Mouse (Mus musculus) lung, embryonic 14.5 days (tissue): Measurements from ENCODE around the gene Ctnnbip1. TPM values are rescaled to one million over a fixed set of nuclear protein-coding genes. Genes with fewer than 3 reads are reported as not detected.

ENCODE experiments used
- ATAC-seq: fragments of 200-750 bp; cut with Nextera tagmentation; 2 replicates; pipeline ENCODE4 v1.8.0; 2017; ENCODE audit warnings: mild to moderate bottlenecking, moderate TSS enrichment, moderate library complexity; ENCODE audit not compliant: insufficient read depth
- DNase-seq: peaks from one replicate; pipeline ENCODE4 v3.0.0-alpha.2; 2015
- H3K27ac ChIP-seq: fragments of 300-500 bp; sonication (generic); 2 replicates; pipeline ENCODE4 v1.5.1; 2014; ENCODE audit warnings: low read depth, mild to moderate bottlenecking, moderate library complexity
- H3K27me3 ChIP-seq: fragments of 300-500 bp; sonication (generic); 2 replicates; pipeline ENCODE4 v1.6.1; 2014; ENCODE audit warnings: low read length, control low read depth; ENCODE audit not compliant: insufficient read depth
- H3K36me3 ChIP-seq: fragments of 300-500 bp; sonication (generic); 2 replicates; pipeline ENCODE4 v1.6.1; 2014; ENCODE audit warnings: control low read depth; ENCODE audit not compliant: insufficient read depth
- H3K4me1 ChIP-seq: fragments of 300-500 bp; sonication (generic); 2 replicates; pipeline ENCODE4 v1.6.1; 2014; ENCODE audit warnings: antibody characterized with exemption, control low read depth; ENCODE audit not compliant: insufficient read depth
- H3K4me2 ChIP-seq: fragments of 300-500 bp; sonication (generic); 2 replicates; pipeline ENCODE4 v1.6.1; 2014; ENCODE audit warnings: mild to moderate bottlenecking
- H3K4me3 ChIP-seq: fragments of 300-500 bp; sonication (generic); 2 replicates; pipeline ENCODE4 v1.5.1; 2014; ENCODE audit warnings: low read depth, low read length
- H3K9ac ChIP-seq: fragments of 300-500 bp; sonication (generic); 2 replicates; pipeline ENCODE4 v1.6.1; 2014
- H3K9me3 ChIP-seq: fragments of 300-500 bp; sonication (generic); 2 replicates; pipeline ENCODE4 v1.6.1; 2016; ENCODE audit warnings: low read depth, low read length, control low read depth
- CTCF ChIP-seq: IDR thresholded peaks from 2 replicates; pipeline ENCODE4 v1.5.1; 2016; ENCODE audit warnings: antibody characterized with exemption, low read depth
- WGBS: fragments of 180-500 bp; shearing (Covaris S2); extraction: QIAGEN DNeasy Blood & Tissue Kit; methylation state at CpG from one replicate; pipeline ENCODE4 v1.1.7; 2014; 5-methylcytosine and 5-hydroxymethylcytosine counted together
- polyA plus RNA-seq: library from polyadenylated mRNA; unstranded; fragments of >200 nt; fragmentation: Nextera tagmentation; extraction: Ambion mirVana; gene quantifications from 2 replicates; pipeline ENCODE4 v1.2.1, GENCODE M21; 2014

The Ctnnbip1 gene
- polyA plus RNA-seq, 1 experiment from 2014 or later = 65.4 TPM

- Histone ChIP-seq H3K4me2 (no peak overlapping the region), H3K4me1 (peaks cover 32% of the 10 kb centered on the region), H3K9me3 (no peaks in the 10 kb centered on the region), H3K9ac (no peak overlapping the region), H3K4me3 (no peak overlapping the region), H3K36me3 (0 out of 2 replicates have a peak, but pooled peaks cover 7% of the 10 kb centered on the region), H3K27me3 (no peaks in the 10 kb centered on the region), H3K27ac (no peak overlapping the region)
- DNase-seq (no peak), ATAC-seq (no peak)
- no peak for TF ChIP-seq CTCF
- 85% methylated on average over 4 of the region's 4 CpGs for WGBS
Measured at GRCm38 (mm10) chr4:149561392-149561791, 43.4 kb downstream of the Ctnnbip1 start.

- Histone ChIP-seq H3K4me2 (peak overlapping the region; percentile 36), H3K27ac (peak overlapping the region; percentile 65), H3K36me3 (0 out of 2 replicates have a peak, but pooled peaks cover 7% of the 10 kb centered on the region), H3K9ac (peak overlapping the region; percentile 17; the same call in 1 of the 2 replicates), H3K9me3 (no peaks in the 10 kb centered on the region), H3K4me1 (peaks cover 32% of the 10 kb centered on the region), H3K27me3 (no peaks in the 10 kb centered on the region), H3K4me3 (no peak overlapping the region)
- peak; percentile 79 for DNase-seq
- no peak for TF ChIP-seq CTCF
- 45% methylated on average over 21 of the region's 21 CpGs for WGBS
- peak; percentile 72 for ATAC-seq
Measured at GRCm38 (mm10) chr4:149561986-149562904, 44.2 kb downstream of the Ctnnbip1 start.

GRCm38 (mm10) chr4:149562905-149563347 is 44.9 kb downstream of the Ctnnbip1 start:
- H3K27ac ChIP-seq = peak overlapping the region; percentile 65

GRCm38 (mm10) chr4:149563941-149564361 is 45.9 kb downstream of the Ctnnbip1 start:
- Histone ChIP-seq H3K4me3 (no peak overlapping the region), H3K9me3 (no peaks in the 10 kb centered on the region), H3K4me2 (0 out of 2 replicates have a peak overlapping the region, but pooled peaks have one; percentile 18), H3K27me3 (no peaks in the 10 kb centered on the region), H3K4me1 (peaks cover 27% of the 10 kb centered on the region), H3K27ac (peak overlapping the region; percentile 20; the same call in 1 of the 2 replicates), H3K9ac (no peak overlapping the region), H3K36me3 (0 out of 2 replicates have a peak, but pooled peaks cover 7% of the 10 kb centered on the region)
- 61% methylated on average over 10 of the region's 10 CpGs for WGBS
- DNase-seq (no peak), ATAC-seq (no peak)
- TF ChIP-seq CTCF = no peak

More at GRCm38 (mm10) chr4:149562905-149563347, 44.9 kb downstream of the Ctnnbip1 start:
- peak overlapping the region; percentile 36 for H3K4me2 ChIP-seq
- no peak for TF ChIP-seq CTCF
- H3K4me1 ChIP-seq = peaks cover 27% of the 10 kb centered on the region
- no peaks in the 10 kb centered on the region for H3K9me3 ChIP-seq
- 0 out of 2 replicates have a peak, but pooled peaks cover 7% of the 10 kb centered on the region for H3K36me3 ChIP-seq
- WGBS = 28% methylated on average over 7 of the region's 7 CpGs
- H3K4me3 ChIP-seq = no peak overlapping the region
- ATAC-seq = 0 out of 2 replicates have a peak, but pooled peaks have one; percentile 11
- no peak overlapping the region for H3K9ac ChIP-seq
- H3K27me3 ChIP-seq = no peaks in the 10 kb centered on the region
- peak; percentile 68 for DNase-seq

GRCm38 (mm10) chr4:149564452-149565407 is 46.7 kb downstream of the Ctnnbip1 start:
- peak overlapping the region; percentile 83 for H3K27ac ChIP-seq
- H3K9ac ChIP-seq = 0 out of 2 replicates have a peak overlapping the region, but pooled peaks have one; percentile 23
- peak overlapping the region; percentile 46 for H3K4me2 ChIP-seq
- H3K4me3 ChIP-seq = no peak overlapping the region
- ATAC-seq (peak; percentile 74), DNase-seq (peak; percentile 98)
- no peaks in the 10 kb centered on the region for H3K9me3 ChIP-seq
- 35% methylated on average over 20 of the region's 20 CpGs for WGBS
- H3K4me1 ChIP-seq = peaks cover 27% of the 10 kb centered on the region
- peak; percentile 64 for TF ChIP-seq CTCF
- no peaks in the 10 kb centered on the region for H3K27me3 ChIP-seq
- H3K36me3 ChIP-seq = 0 out of 2 replicates have a peak, but pooled peaks cover 7% of the 10 kb centered on the region

GRCm38 (mm10) chr4:149567432-149568026 is 49.5 kb downstream of the Ctnnbip1 start:
- Histone ChIP-seq H3K4me1 (peaks cover 28% of the 10 kb centered on the region), H3K36me3 (0 out of 2 replicates have a peak, but pooled peaks cover 7% of the 10 kb centered on the region), H3K27ac (peak overlapping the region; percentile 70), H3K4me3 (no peak overlapping the region), H3K9ac (no peak overlapping the region), H3K4me2 (no peak overlapping the region), H3K27me3 (no peaks in the 10 kb centered on the region), H3K9me3 (no peaks in the 10 kb centered on the region)
- DNase-seq = peak; percentile 32
- no peak for TF ChIP-seq CTCF
- ATAC-seq = no peak
- 28% methylated on average over 8 of the region's 8 CpGs for WGBS
